Mouse (Mus musculus) kidney, embryonic 15.5 days (tissue): ENCODE data around the gene Tmem104. TPM values are rescaled to one million over a fixed set of nuclear protein-coding genes. Genes with fewer than 3 reads are reported as not detected.
A peak's percentile ranks its signal among the peaks of the same experiment; 100 is the strongest.

Experiments
- ATAC-seq: fragments of 200-750 bp; cut with Nextera tagmentation; replicated peaks from 2 replicates; pipeline ENCODE4 v1.8.0; 2017; ENCODE audit warnings: moderate TSS enrichment; ENCODE audit not compliant: low FRiP score
- H3K27ac ChIP-seq: fragments of 300-500 bp; sonication (generic); 2 replicates; pipeline ENCODE4 v1.5.1; 2015; ENCODE audit warnings: mild to moderate bottlenecking, inconsistent platforms
- H3K27me3 ChIP-seq: fragments of 300-500 bp; sonication (generic); 2 replicates; pipeline ENCODE4 v1.6.1; 2015; ENCODE audit warnings: inconsistent platforms
- H3K36me3 ChIP-seq: fragments of 300-500 bp; sonication (generic); 2 replicates; pipeline ENCODE4 v1.6.1; 2015; ENCODE audit warnings: inconsistent platforms
- H3K4me1 ChIP-seq: fragments of 300-500 bp; sonication (generic); 2 replicates; pipeline ENCODE4 v1.6.1; 2015; ENCODE audit warnings: inconsistent platforms
- H3K4me2 ChIP-seq: fragments of 300-500 bp; sonication (generic); 2 replicates; pipeline ENCODE4 v1.6.1; 2015; ENCODE audit warnings: moderate library complexity, mild to moderate bottlenecking, inconsistent platforms
- H3K4me3 ChIP-seq: fragments of 300-500 bp; sonication (generic); replicated peaks from 2 replicates; pipeline ENCODE4 v1.5.1; 2015; ENCODE audit warnings: mild to moderate bottlenecking, inconsistent platforms
- H3K9ac ChIP-seq: fragments of 300-500 bp; sonication (generic); 2 replicates; pipeline ENCODE4 v1.6.1; 2015; ENCODE audit warnings: mild to moderate bottlenecking, inconsistent platforms
- H3K9me3 ChIP-seq: fragments of 300-500 bp; sonication (generic); replicated peaks from 2 replicates; pipeline ENCODE4 v1.6.1; 2016; ENCODE audit warnings: inconsistent platforms
- WGBS: fragments of 180-500 bp; shearing (Covaris S2); methylation state at CpG from one replicate; pipeline ENCODE4 v1.1.7; 2015; ENCODE audit warnings: mixed read lengths; 5-methylcytosine and 5-hydroxymethylcytosine counted together
- polyA plus RNA-seq: library from polyadenylated mRNA; unstranded; fragments of >200 nt; fragmentation: Nextera tagmentation; extraction: Ambion mirVana; gene quantifications from 2 replicates; pipeline ENCODE4 v1.2.1, GENCODE M21; 2015

Gene Tmem104
- 10.6 and 11.0 TPM in 2 replicates for polyA plus RNA-seq

DNA sequence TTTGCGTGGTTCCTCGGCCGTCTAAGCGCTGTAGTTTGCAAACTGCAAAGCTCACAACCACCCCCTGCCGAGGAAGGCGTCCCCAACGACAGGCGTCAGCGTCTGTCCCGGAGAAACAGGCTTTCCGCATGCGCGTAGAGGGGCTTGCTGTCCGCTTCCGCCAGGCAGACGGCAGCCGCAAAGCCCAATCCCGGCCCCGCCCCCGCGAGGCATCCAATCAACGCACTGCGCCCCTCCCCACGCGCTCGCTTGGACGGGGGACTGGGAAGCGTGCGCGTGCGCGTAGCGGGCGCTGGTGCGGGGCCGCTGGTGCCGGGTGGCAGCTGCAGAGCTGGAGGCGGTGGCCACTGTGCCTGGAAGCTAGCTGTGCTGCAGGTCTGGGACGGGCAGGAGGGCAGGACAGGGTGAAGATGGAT is at the start of gene Tmem104:
TSS of gene Tmem104 (plus strand) at position 264 of the 416 bp plus-strand sequence.
- Histone ChIP-seq H3K9me3 (no peaks in the 10 kb centered on the region), H3K27ac (peak within 1 kb of the TSS; percentile 87), H3K9ac (peak within 1 kb of the TSS; percentile 66), H3K36me3 (peaks cover 5% of the 10 kb centered on the region; the same call in 1 of the 2 replicates), H3K4me3 (peak within 1 kb of the TSS; percentile 59), H3K4me1 (peaks cover 27% of the 10 kb centered on the region), H3K27me3 (no peaks in the 10 kb centered on the region), H3K4me2 (peak within 1 kb of the TSS; percentile 94)
- under 1% methylated on average over 39 of the region's 39 CpGs for WGBS
- peak; percentile 93 for ATAC-seq

DNA sequence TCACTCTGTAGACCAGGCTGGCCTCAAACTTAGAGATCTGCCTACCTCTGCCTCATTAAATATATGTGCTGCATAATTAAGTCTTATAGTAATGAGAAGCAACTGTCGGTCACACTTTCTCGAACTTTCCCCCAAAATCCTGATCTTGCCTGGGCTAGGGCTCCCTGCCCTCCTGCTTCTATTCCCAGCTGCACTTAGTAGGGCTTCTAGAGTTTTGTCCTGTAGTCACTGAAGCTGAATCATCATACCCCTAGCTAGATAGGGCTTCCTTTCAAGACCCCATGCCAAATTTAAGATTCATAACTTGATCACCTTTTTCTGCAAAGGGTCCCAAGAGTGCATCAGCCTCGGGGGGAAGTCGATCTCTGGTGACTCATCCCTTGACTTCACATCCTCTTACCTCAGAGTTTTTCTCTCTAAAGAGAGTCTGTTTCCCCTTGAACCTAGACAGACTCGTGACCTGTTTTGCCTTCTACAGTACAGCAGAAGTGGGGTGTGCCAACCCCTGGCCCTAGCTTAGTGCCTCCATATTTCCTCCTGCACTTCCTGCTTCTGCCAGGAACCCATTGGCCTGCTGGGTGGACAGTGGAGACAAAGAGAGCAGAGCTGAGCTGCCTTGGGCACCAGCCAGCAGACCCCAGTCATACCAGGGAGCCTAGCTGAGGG is 48.6 kb upstream of the Tmem104 start:
- H3K4me1 ChIP-seq: no peaks in the 10 kb centered on the region
- no peak overlapping the region for H3K9ac ChIP-seq
- no peaks in the 10 kb centered on the region for H3K27me3 ChIP-seq
- no peaks in the 10 kb centered on the region for H3K9me3 ChIP-seq
- WGBS: 80% methylated on average over 5 of the region's 5 CpGs
- no peak for ATAC-seq
- no peak overlapping the region for H3K27ac ChIP-seq
- no peak overlapping the region for H3K4me2 ChIP-seq
- no peaks in the 10 kb centered on the region for H3K36me3 ChIP-seq
- no peak overlapping the region for H3K4me3 ChIP-seq

DNA sequence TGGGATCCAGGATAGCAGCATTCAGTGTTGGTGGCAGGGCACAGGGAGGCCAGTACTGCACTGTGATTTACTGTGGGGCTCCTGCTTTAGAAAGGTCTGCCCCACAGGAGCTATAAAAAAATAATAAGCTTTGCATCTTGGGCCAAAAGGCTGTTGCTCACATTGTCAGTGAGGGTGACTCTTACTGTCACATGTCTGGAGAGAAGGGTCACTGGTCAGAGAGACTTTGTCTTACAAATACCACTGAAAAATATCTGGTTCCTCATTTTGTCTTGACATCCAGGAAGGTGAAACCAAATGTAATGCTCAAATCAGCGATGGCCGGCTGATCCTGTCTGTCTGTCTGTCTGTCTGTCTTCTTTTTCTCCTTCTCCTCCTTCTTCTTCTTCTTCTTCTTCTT is 45.3 kb upstream of the Tmem104 start:
- H3K4me3 ChIP-seq: no peak overlapping the region
- ATAC-seq: no peak
- no peaks in the 10 kb centered on the region for H3K4me1 ChIP-seq
- H3K9ac ChIP-seq: no peak overlapping the region
- H3K27ac ChIP-seq: no peak overlapping the region
- no peak overlapping the region for H3K4me2 ChIP-seq
- H3K27me3 ChIP-seq: no peaks in the 10 kb centered on the region
- 83% methylated on average over 2 of the region's 2 CpGs for WGBS
- H3K9me3 ChIP-seq: no peaks in the 10 kb centered on the region
- no peaks in the 10 kb centered on the region for H3K36me3 ChIP-seq

- H3K27me3 ChIP-seq: peaks cover 3% of the 10 kb centered on the region; the same call in 1 of the 2 replicates
- no peaks in the 10 kb centered on the region for H3K9me3 ChIP-seq
- no peak overlapping the region for H3K4me2 ChIP-seq
- H3K36me3 ChIP-seq: no peaks in the 10 kb centered on the region
- H3K4me1 ChIP-seq: peaks cover 14% of the 10 kb centered on the region; the same call in 1 of the 2 replicates
- no peak overlapping the region for H3K9ac ChIP-seq
- 85% methylated on average over 4 of the region's 4 CpGs for WGBS
- ATAC-seq: no peak
- no peak overlapping the region for H3K4me3 ChIP-seq
- no peak overlapping the region for H3K27ac ChIP-seq
Measured at GRCm38 (mm10) chr11:115147813-115148212, 39.5 kb upstream of the Tmem104 start.

DNA sequence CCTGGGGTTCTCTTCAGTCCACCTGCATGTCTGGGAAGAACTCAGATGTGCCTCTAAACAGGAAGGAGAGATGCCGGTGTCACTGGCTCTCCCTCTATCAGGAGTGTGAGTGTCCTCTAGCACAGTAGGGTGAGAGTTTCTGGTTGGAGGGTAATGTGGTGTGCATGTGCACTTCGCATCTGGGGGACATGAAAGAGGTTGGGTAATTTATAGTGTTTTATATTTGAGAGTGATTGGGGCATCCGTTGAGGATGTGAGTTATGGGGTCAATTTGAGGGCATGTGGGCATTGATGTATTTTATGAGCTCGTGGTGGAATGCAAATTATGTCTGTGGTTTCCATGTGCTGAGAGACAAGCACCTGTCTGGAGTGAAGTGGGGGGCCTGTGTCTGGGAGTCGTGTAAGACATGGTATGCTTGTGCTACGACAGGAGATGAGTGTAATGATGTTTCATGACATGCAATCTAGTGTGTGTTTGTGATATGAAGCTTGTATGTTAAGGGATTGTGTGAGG is 36.5 kb upstream of the Tmem104 start:
- Histone ChIP-seq H3K9me3 (no peaks in the 10 kb centered on the region), H3K36me3 (no peaks in the 10 kb centered on the region), H3K4me2 (no peak overlapping the region), H3K4me1 (peaks cover 38% of the 10 kb centered on the region), H3K9ac (no peak overlapping the region), H3K27me3 (peaks cover 32% of the 10 kb centered on the region), H3K27ac (no peak overlapping the region), H3K4me3 (no peak overlapping the region)
- 48% methylated on average over 6 of the region's 6 CpGs for WGBS
- ATAC-seq: no peak

GRCm38 (mm10) chr11:115151755-115152429 is 35.4 kb upstream of the Tmem104 start:
- 8% methylated on average over 15 of the region's 15 CpGs for WGBS
- H3K9ac ChIP-seq: peak overlapping the region; percentile 23; the same call in 1 of the 2 replicates
- H3K4me2 ChIP-seq: peak overlapping the region; percentile 69
- peaks cover 38% of the 10 kb centered on the region for H3K4me1 ChIP-seq
- H3K36me3 ChIP-seq: no peaks in the 10 kb centered on the region
- no peaks in the 10 kb centered on the region for H3K9me3 ChIP-seq
- no peak overlapping the region for H3K27ac ChIP-seq
- peaks cover 42% of the 10 kb centered on the region for H3K27me3 ChIP-seq
- ATAC-seq: peak; percentile 52; the same call in 1 of the 2 replicates
- H3K4me3 ChIP-seq: peak overlapping the region; percentile 41

DNA sequence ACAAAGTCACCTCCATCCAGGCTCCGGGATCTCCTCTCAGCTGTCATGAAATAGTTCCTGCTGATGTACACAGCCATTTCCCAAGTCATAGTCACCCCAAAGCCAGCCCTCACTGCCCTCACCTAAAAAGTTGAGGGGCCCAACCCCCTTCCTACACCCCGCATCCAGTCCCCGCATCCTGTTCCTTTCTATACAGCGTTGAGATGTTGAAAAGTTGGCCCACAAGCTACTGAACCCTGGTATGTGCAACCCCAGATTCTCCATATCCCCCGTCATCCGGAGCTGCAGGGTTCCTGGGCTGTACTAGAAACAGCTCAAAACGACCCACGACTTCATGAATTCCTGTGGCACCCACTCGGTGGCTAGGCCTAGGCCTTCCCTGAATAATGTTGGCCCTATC is 34.2 kb upstream of the Tmem104 start:
- no peaks in the 10 kb centered on the region for H3K9me3 ChIP-seq
- peaks cover 43% of the 10 kb centered on the region for H3K4me1 ChIP-seq
- no peaks in the 10 kb centered on the region for H3K36me3 ChIP-seq
- no peak overlapping the region for H3K4me3 ChIP-seq
- no peak for ATAC-seq
- 76% methylated on average over 9 of the region's 9 CpGs for WGBS
- H3K9ac ChIP-seq: no peak overlapping the region
- no peak overlapping the region for H3K27ac ChIP-seq
- peak overlapping the region; percentile 62; the same call in 1 of the 2 replicates for H3K4me2 ChIP-seq
- peaks cover 42% of the 10 kb centered on the region for H3K27me3 ChIP-seq

DNA sequence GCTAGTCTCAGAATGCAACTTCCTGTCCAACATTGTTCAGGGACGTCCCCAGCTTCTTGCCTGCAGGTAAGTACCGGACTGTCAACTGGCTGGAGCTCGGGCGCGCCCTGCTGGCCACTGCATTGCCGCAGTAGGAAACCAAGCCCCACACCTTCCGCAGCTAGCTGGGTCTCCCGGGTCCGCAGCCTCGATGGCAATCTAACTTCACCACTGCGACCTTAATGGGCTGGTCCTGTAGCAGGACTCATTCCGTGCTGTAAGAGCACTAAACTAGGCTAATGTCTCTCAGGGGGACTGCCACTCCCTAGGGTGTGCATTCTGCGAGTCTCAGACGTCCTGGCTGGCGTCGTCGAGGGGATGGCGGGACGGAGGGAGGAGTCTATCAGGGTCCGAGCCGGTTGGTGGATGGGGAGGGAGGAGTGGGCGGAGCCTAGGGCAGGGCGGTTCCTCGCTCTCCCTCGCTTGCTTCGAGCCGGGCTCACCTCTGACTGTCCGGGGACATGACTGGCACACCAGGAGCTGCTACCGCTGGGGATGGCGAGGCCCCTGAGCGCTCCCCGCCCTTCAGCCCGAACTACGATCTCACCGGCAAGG is 33.5 kb upstream of the Tmem104 start:
- Histone ChIP-seq H3K9me3 (no peaks in the 10 kb centered on the region), H3K27me3 (peaks cover 42% of the 10 kb centered on the region), H3K27ac (no peak overlapping the region), H3K4me2 (peak overlapping the region; percentile 62), H3K4me1 (peaks cover 50% of the 10 kb centered on the region), H3K4me3 (peak overlapping the region; percentile 40), H3K9ac (0 out of 2 replicates have a peak overlapping the region, but pooled peaks have one; percentile 27), H3K36me3 (no peaks in the 10 kb centered on the region)
- under 1% methylated on average over 35 of the region's 35 CpGs for WGBS
- ATAC-seq: peak; percentile 73

DNA sequence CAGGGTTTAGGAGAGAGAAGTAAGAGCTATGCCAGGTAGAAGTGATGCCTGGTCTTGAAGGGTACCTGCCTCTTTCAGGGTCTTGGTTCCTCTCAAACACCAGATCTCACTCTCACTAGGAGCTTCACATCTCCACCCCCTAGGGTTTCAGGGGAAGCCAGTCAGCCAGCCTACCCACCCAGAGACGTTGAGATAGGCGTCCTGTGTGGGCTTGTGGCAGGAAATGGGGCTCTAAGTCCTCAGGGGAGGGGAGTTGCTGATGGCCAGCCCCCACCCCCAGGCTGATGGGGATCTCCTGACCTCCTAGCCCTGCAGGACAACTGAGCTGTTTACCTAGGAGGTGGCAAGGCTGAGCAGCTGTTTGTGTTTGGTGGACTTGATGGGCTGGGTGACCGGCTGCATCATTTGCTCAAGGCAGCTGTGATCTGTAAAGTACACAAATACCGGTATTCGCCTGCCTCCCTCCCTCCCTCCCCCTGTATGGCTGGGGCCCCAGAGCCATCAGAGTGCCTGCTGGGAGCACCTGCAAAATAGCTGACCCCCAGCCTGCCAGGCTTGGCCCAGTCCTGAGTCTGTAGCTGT is 32.1 kb upstream of the Tmem104 start:
- Histone ChIP-seq H3K4me1 (peaks cover 50% of the 10 kb centered on the region), H3K27me3 (peaks cover 42% of the 10 kb centered on the region), H3K9ac (no peak overlapping the region), H3K9me3 (no peaks in the 10 kb centered on the region), H3K27ac (no peak overlapping the region), H3K4me2 (no peak overlapping the region), H3K36me3 (no peaks in the 10 kb centered on the region), H3K4me3 (no peak overlapping the region)
- WGBS: 7% methylated on average over 5 of the region's 5 CpGs
- no peak for ATAC-seq

DNA sequence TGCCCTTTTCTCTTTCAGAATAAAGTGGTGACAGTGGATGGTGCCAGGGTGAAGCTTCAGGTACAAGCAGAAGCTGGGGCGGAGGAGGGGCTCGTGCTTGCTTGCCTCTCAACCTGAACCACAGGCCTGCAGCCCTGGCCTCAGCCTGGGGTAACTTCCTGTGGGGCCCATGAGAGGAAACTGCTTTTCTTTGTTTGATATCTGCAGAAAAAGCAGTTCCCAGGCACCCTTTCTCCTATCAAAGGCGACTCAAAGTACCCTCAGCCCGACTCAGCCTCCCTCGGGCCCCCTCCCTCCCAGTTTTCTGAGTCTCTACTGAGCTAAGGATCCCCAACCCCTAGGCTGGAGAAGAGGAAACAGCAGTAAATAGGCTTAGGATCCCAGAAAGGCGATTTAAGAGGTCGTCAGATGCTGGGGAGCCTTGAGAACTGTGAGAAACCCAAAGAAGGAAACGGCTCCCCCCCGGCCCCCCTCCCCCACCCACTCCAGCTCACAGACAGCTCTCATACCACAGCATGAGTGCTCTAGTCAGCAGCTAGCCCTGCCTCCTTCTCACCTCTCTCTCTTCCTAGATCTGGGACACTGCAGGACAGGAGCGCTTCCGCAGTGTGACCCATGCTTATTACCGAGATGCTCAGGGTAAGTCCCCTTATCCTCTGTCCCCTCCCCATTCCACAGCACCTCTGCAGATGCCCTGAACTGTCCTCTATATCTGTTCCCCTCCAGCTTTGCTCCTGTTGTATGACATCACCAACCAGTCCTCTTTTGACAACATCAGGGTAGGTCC is 29.2 kb upstream of the Tmem104 start:
- H3K27me3 ChIP-seq: peaks cover 35% of the 10 kb centered on the region
- H3K27ac ChIP-seq: peak overlapping the region; percentile 56; the same call in 1 of the 2 replicates
- ATAC-seq: no peak
- 26% methylated on average over 12 of the region's 12 CpGs for WGBS
- H3K4me1 ChIP-seq: peaks cover 52% of the 10 kb centered on the region
- H3K9me3 ChIP-seq: no peaks in the 10 kb centered on the region
- no peak overlapping the region for H3K4me2 ChIP-seq
- H3K36me3 ChIP-seq: no peaks in the 10 kb centered on the region
- H3K4me3 ChIP-seq: no peak overlapping the region
- H3K9ac ChIP-seq: no peak overlapping the region
